Mouse (Mus musculus): ENCODE results near the gene Gucy1b1. TPM values are rescaled to one million over a fixed set of nuclear protein-coding genes. Genes with fewer than 3 reads are reported as not detected.

Gucy1b1 gene
- polyA plus RNA-seq, 1 experiment from 2014 or later = 51.7 TPM

DNA sequence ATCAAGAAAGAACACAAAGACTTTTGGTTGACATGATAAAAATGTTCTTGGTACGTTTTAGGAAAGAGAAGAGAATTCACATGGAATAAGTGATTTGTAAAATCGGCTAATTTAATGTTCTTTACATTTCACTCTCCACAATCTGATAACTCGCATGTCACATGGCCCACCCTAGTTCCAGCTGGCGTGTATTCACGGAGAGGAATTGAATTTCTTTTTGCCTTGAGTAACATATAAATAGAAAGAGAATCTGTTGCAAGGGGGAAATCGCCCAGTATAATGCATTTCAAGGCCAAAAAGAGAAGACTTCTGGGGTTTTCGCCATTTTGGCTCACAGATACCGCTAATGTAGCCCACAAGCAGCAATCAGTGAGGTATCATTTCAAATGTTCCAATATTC lies 28.4 kb downstream of the Gucy1b1 start:
- Histone ChIP-seq H3K27me3 (ENCODE audit: control insufficient read depth, insufficient read depth, low read length) (no peaks in the 10 kb centered on the region), H3K36me3 (replicated peaks; ENCODE audit: control insufficient read depth, insufficient read depth) (peaks cover 31% of the 10 kb centered on the region), H3K9me3 (ENCODE audit: control insufficient read depth, low read length) (no peaks in the 10 kb centered on the region), H3K4me1 (replicated peaks; ENCODE audit: control insufficient read depth, insufficient read depth, low read length) (0 out of 2 replicates have a peak, but pooled peaks cover 2% of the 10 kb centered on the region), H3K9ac (no peak overlapping the region), H3K27ac (no peak overlapping the region), H3K4me2 (replicated peaks) (no peak overlapping the region), H3K4me3 (replicated peaks; ENCODE audit: low read length) (no peak overlapping the region)
- ATAC-seq (ENCODE audit: low FRiP score) (no peak), DNase-seq (ENCODE audit: low spot score) (no peak)
- WGBS = 87% methylated on average over 8 of the region's 8 CpGs

DNA sequence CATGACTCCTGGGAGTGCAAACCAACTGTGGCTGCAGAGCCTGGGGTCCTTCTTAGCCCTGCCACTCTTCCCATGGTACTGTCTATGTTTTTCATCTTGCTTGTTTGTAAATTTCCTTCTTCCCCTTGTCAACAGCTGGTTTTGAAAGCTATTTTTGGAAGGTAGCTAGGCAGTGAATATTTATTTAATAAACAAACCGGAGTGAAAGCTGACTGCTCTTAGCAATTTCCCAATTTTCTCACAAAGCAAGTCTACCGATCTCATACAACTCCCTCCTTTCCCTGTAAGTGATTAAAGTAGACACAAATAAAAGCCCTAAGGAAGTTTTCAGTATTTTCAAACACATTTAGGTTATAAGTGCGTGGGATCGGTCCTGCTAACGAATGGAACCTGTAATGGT lies 29.6 kb downstream of the Gucy1b1 start:
- 90% methylated on average over 5 of the region's 5 CpGs for WGBS
- Histone ChIP-seq H3K9ac (no peak overlapping the region), H3K9me3 (ENCODE audit: control insufficient read depth, low read length) (no peaks in the 10 kb centered on the region), H3K27ac (no peak overlapping the region), H3K4me3 (replicated peaks; ENCODE audit: low read length) (no peak overlapping the region), H3K27me3 (ENCODE audit: control insufficient read depth, insufficient read depth, low read length) (no peaks in the 10 kb centered on the region), H3K4me2 (replicated peaks) (no peak overlapping the region), H3K4me1 (replicated peaks; ENCODE audit: control insufficient read depth, insufficient read depth, low read length) (0 out of 2 replicates have a peak, but pooled peaks cover 2% of the 10 kb centered on the region), H3K36me3 (replicated peaks; ENCODE audit: control insufficient read depth, insufficient read depth) (peaks cover 31% of the 10 kb centered on the region)
- no peak for ATAC-seq (ENCODE audit: low FRiP score)
- DNase-seq (ENCODE audit: low spot score) = no peak

DNA sequence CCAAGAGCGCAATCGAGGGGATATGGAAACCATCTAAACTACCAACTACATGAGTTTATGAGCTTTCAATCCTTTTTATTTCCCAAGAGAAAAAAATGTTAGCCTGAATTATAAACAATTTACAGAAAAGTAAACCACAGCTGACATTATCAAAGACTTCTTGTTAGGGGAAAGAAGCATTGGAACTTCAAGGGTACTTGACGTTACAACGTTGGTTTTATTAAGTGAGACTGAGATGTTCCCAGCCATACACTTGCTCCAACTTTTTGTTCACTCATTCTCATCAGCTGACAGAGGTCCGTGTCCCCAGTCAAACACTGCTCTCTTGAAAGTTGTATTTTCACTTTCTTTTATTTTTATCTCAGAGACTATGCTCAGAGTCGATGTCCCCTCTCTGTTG lies 30.8 kb downstream of the Gucy1b1 start:
- Histone ChIP-seq H3K4me2 (replicated peaks) (no peak overlapping the region), H3K27ac (no peak overlapping the region), H3K4me1 (replicated peaks; ENCODE audit: control insufficient read depth, insufficient read depth, low read length) (0 out of 2 replicates have a peak, but pooled peaks cover 2% of the 10 kb centered on the region), H3K9me3 (ENCODE audit: control insufficient read depth, low read length) (no peaks in the 10 kb centered on the region), H3K9ac (no peak overlapping the region), H3K4me3 (replicated peaks; ENCODE audit: low read length) (no peak overlapping the region), H3K27me3 (ENCODE audit: control insufficient read depth, insufficient read depth, low read length) (no peaks in the 10 kb centered on the region), H3K36me3 (replicated peaks; ENCODE audit: control insufficient read depth, insufficient read depth) (peaks cover 39% of the 10 kb centered on the region)
- no peak for ATAC-seq (ENCODE audit: low FRiP score)
- whole genome bisulfite sequencing = 88% methylated on average over 6 of the region's 6 CpGs
- DNase-seq (ENCODE audit: low spot score) = no peak

DNA sequence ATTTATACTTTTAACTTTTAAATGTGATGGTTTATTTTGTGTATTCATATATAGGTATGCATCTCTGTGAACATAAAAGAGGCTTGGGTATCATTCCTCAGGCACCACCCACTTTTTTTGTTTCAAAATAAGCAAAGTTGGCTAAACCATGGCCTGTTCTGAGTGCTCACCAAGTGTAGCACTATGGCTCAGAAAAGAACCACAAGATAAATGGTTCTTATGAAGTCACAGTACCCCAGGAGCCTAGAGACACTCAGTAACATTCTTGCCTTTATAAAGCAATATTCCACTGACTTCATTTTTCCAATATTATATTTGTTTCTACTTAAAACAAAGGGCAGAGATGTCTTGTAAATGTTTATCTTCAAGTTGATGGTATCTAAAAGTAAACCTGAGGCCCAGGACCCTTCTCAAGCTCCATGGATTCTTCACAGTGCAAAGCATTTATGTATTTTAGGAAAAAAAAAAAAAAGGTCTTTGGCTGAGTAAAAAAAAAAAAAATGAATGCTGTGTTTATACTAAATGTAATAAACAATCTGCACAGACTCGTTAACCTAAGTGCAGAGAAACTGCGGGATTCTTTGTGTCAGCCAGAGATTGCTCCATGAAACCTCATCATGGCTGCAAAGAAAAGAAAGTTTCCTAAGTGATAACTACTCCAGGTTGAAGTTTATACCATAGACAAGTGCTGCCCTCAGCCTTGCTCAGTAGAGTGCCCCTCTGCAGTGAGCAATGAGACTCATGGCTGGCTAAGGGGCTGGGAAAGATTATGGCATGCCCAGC lies 38.0 kb downstream of the Gucy1b1 start:
- no peak overlapping the region for H3K9ac ChIP-seq
- H3K36me3 ChIP-seq (replicated peaks; ENCODE audit: control insufficient read depth, insufficient read depth) = peaks cover 41% of the 10 kb centered on the region
- no peaks in the 10 kb centered on the region for H3K9me3 ChIP-seq (ENCODE audit: control insufficient read depth, low read length)
- H3K4me1 ChIP-seq (replicated peaks; ENCODE audit: control insufficient read depth, insufficient read depth, low read length) = no peaks in the 10 kb centered on the region
- 90% methylated on average over 2 of the region's 2 CpGs for WGBS
- H3K27ac ChIP-seq = no peak overlapping the region
- ATAC-seq (ENCODE audit: low FRiP score) (no peak), DNase-seq (ENCODE audit: low spot score) (no peak)
- no peak overlapping the region for H3K4me3 ChIP-seq (replicated peaks; ENCODE audit: low read length)
- no peaks in the 10 kb centered on the region for H3K27me3 ChIP-seq (ENCODE audit: control insufficient read depth, insufficient read depth, low read length)
- no peak overlapping the region for H3K4me2 ChIP-seq (replicated peaks)

DNA sequence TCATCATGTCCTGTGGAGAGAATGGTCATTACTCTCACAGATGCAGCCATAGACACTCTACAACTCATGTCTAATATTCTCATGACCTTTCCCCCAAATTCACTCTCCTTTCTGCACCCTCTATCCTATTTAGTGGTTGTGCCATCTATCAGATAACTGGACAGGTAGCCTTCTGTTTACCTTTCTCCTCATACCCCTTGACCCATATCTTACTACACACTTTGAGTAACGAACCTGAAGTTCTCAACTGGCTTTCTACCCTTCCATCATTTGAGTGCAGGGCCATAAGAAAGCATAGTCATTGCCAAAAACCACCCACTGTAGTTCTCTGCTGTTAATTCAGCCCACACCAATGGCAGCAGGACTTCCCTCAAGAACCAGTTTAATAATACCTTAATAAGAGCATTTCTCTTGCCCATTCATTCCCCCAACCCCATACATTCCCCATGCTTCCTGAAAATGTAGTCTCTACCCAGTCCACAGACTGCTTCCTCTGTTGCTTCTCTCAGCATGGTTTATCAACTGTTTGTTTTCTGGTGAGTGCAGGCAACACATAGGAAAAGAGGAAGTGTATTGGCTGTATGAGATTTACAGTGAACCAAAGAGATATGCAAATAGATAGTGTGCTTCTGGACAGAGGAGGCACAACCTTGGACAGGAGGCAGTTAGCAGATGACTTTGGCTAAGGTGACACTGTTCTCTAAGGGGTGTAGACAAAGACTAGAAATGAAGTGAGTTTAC lies 44.3 kb downstream of the Gucy1b1 start:
- 85% methylated on average over 1 of the region's 1 CpGs for WGBS
- no peak overlapping the region for H3K4me2 ChIP-seq (replicated peaks)
- no peak for ATAC-seq (ENCODE audit: low FRiP score)
- peaks cover 15% of the 10 kb centered on the region; the same call in 1 of the 2 replicates for H3K36me3 ChIP-seq (replicated peaks; ENCODE audit: control insufficient read depth, insufficient read depth)
- H3K4me1 ChIP-seq (replicated peaks; ENCODE audit: control insufficient read depth, insufficient read depth, low read length) = no peaks in the 10 kb centered on the region
- H3K4me3 ChIP-seq (replicated peaks; ENCODE audit: low read length) = no peak overlapping the region
- no peaks in the 10 kb centered on the region for H3K9me3 ChIP-seq (ENCODE audit: control insufficient read depth, low read length)
- no peak for DNase-seq (ENCODE audit: low spot score)
- no peak overlapping the region for H3K9ac ChIP-seq
- H3K27me3 ChIP-seq (ENCODE audit: control insufficient read depth, insufficient read depth, low read length) = no peaks in the 10 kb centered on the region
- H3K27ac ChIP-seq = no peak overlapping the region

DNA sequence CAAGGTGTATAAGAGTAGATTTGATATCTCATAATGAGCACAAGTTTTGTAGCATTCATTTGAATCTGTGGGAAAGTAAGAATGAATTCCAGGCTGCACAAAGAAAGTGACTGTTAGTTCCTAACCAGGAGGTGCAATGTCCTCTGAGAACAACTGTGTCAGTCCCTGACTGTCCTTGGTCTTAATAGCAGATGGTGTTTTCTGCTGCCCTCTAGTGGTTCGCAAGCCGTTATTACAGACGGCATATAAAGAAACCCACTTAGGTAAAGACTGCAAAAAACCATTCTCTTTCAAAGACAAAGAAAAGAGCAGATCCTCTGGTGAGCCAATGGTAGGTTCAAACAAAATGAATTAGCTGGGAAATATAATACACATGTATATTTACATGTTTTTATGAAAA lies 45.3 kb downstream of the Gucy1b1 start:
- ATAC-seq (ENCODE audit: low FRiP score) (peak; percentile 82), DNase-seq (ENCODE audit: low spot score) (peak; percentile 75)
- Histone ChIP-seq H3K9me3 (ENCODE audit: control insufficient read depth, low read length) (no peaks in the 10 kb centered on the region), H3K4me3 (replicated peaks; ENCODE audit: low read length) (no peak overlapping the region), H3K27me3 (ENCODE audit: control insufficient read depth, insufficient read depth, low read length) (no peaks in the 10 kb centered on the region), H3K4me1 (replicated peaks; ENCODE audit: control insufficient read depth, insufficient read depth, low read length) (no peaks in the 10 kb centered on the region), H3K9ac (no peak overlapping the region), H3K4me2 (replicated peaks) (no peak overlapping the region), H3K36me3 (replicated peaks; ENCODE audit: control insufficient read depth, insufficient read depth) (peaks cover 7% of the 10 kb centered on the region; the same call in 1 of the 2 replicates), H3K27ac (no peak overlapping the region)
- WGBS = 2% methylated on average over 3 of the region's 3 CpGs

DNA sequence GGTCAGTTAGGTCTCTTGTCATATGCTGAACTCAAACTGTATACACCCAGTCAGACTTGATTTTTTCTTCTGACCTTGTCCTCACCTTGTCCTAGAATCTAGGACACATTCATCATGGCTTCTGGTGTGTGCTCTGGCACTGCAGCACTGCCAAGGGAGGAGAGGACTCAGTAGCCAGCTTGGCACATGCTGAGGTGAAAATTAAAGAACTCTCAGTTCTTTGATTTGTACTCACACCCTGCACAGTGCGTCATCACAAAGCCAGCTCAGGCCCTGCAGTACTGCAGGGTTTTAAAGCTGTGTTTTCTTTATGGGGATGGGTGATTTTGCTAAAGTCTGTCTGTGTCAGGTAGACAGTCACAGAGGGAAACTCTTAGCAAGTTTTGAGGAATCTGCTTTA lies 47.2 kb downstream of the Gucy1b1 start:
- no peaks in the 10 kb centered on the region for H3K9me3 ChIP-seq (ENCODE audit: control insufficient read depth, low read length)
- H3K4me3 ChIP-seq (replicated peaks; ENCODE audit: low read length) = no peak overlapping the region
- no peak overlapping the region for H3K9ac ChIP-seq
- DNase-seq (ENCODE audit: low spot score) = no peak
- no peaks in the 10 kb centered on the region for H3K27me3 ChIP-seq (ENCODE audit: control insufficient read depth, insufficient read depth, low read length)
- no peak overlapping the region for H3K4me2 ChIP-seq (replicated peaks)
- H3K27ac ChIP-seq = no peak overlapping the region
- ATAC-seq (ENCODE audit: low FRiP score) = no peak
- no peaks in the 10 kb centered on the region for H3K4me1 ChIP-seq (replicated peaks; ENCODE audit: control insufficient read depth, insufficient read depth, low read length)
- WGBS = 76% methylated on average over 1 of the region's 1 CpGs
- no peaks in the 10 kb centered on the region for H3K36me3 ChIP-seq (replicated peaks; ENCODE audit: control insufficient read depth, insufficient read depth)

DNA sequence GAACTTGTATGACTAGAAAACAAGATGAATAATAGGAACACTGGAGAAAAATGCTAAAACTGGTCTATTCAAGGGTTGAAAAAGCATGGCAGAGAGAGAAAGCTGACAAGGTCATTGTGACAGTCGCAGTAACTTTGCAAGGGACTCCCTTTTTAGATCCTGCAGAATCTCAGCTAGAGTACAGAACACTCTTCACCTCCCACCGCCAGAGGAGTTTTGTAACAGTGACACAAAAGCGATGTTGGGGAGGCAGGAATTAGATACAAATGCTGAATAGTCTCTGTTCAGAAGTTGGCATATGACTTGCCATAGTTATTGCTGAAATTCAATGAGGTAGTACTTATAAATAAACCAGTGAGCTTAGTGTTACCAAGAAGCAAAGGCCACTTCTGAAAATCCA lies 51.4 kb downstream of the Gucy1b1 start:
- WGBS = 87% methylated on average over 3 of the region's 3 CpGs
- Histone ChIP-seq H3K4me3 (replicated peaks; ENCODE audit: low read length) (no peak overlapping the region), H3K9me3 (ENCODE audit: control insufficient read depth, low read length) (no peaks in the 10 kb centered on the region), H3K9ac (no peak overlapping the region), H3K4me2 (replicated peaks) (no peak overlapping the region), H3K4me1 (replicated peaks; ENCODE audit: control insufficient read depth, insufficient read depth, low read length) (no peaks in the 10 kb centered on the region), H3K36me3 (replicated peaks; ENCODE audit: control insufficient read depth, insufficient read depth) (no peaks in the 10 kb centered on the region), H3K27me3 (ENCODE audit: control insufficient read depth, insufficient read depth, low read length) (no peaks in the 10 kb centered on the region), H3K27ac (no peak overlapping the region)
- no peak for ATAC-seq (ENCODE audit: low FRiP score)
- no peak for DNase-seq (ENCODE audit: low spot score)

DNA sequence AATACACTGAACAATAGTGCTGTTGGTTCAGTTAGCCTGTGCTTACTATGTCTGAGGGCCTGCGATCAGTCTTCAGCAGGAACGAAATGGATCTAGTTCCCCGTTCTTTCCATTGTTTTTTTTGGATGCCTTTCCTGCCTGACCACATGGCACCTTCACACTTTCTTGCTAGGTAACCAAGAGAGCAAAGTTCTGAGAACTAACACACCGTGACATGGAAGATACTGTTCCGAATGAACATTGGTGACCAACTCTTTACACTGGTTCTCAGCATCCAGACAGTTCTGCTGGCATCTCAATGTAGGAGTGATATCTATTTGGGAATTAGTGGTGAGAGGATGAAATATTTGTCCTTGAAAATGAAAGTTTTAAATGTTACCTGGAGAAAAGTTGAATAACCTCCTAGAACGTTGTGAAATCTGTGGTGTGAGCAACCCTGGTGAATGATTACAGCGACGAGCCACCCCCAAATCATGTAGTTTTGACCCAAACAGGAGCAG lies 52.0 kb downstream of the Gucy1b1 start:
- 91% methylated on average over 8 of the region's 8 CpGs for WGBS
- ATAC-seq (ENCODE audit: low FRiP score) (no peak), DNase-seq (ENCODE audit: low spot score) (no peak)
- Histone ChIP-seq H3K4me2 (replicated peaks) (no peak overlapping the region), H3K9ac (no peak overlapping the region), H3K27me3 (ENCODE audit: control insufficient read depth, insufficient read depth, low read length) (no peaks in the 10 kb centered on the region), H3K27ac (no peak overlapping the region), H3K4me1 (replicated peaks; ENCODE audit: control insufficient read depth, insufficient read depth, low read length) (no peaks in the 10 kb centered on the region), H3K36me3 (replicated peaks; ENCODE audit: control insufficient read depth, insufficient read depth) (no peaks in the 10 kb centered on the region), H3K9me3 (ENCODE audit: control insufficient read depth, low read length) (no peaks in the 10 kb centered on the region), H3K4me3 (replicated peaks; ENCODE audit: low read length) (no peak overlapping the region)

All from hindbrain, embryonic 14.5 days (tissue).